Mouse (Mus musculus) embryonic facial prominence, embryonic 13.5 days (tissue): Measurements from ENCODE around the gene Pdcd11. TPM values are rescaled to one million over a fixed set of nuclear protein-coding genes. Genes with fewer than 3 reads are reported as not detected.

Source experiments
- ATAC-seq: fragments of 200-750 bp; cut with Nextera tagmentation; 2 replicates; pipeline ENCODE4 v1.8.0; 2017; ENCODE audit warnings: low read depth; ENCODE audit not compliant: insufficient number of reproducible peaks, insufficient read depth, low FRiP score, low TSS enrichment
- H3K27ac ChIP-seq: fragments of 300-500 bp; sonication (generic); 2 replicates; pipeline ENCODE4 v1.5.1; 2015; ENCODE audit warnings: moderate library complexity, mild to moderate bottlenecking, inconsistent platforms
- H3K27me3 ChIP-seq: fragments of 300-500 bp; sonication (generic); 2 replicates; pipeline ENCODE4 v1.6.1; 2015; ENCODE audit warnings: mild to moderate bottlenecking, inconsistent platforms
- H3K36me3 ChIP-seq: fragments of 300-500 bp; sonication (generic); 2 replicates; pipeline ENCODE4 v1.6.1; 2015; ENCODE audit warnings: mild to moderate bottlenecking, inconsistent platforms
- H3K4me1 ChIP-seq: fragments of 300-500 bp; sonication (generic); 2 replicates; pipeline ENCODE4 v1.6.1; 2015; ENCODE audit warnings: inconsistent platforms
- H3K4me2 ChIP-seq: fragments of 300-500 bp; sonication (generic); 2 replicates; pipeline ENCODE4 v1.6.1; 2015; ENCODE audit warnings: moderate library complexity, mild to moderate bottlenecking, inconsistent platforms
- H3K4me3 ChIP-seq: fragments of 300-500 bp; sonication (generic); 2 replicates; pipeline ENCODE4 v1.5.1; 2015; ENCODE audit warnings: mild to moderate bottlenecking, inconsistent platforms
- H3K9ac ChIP-seq: fragments of 300-500 bp; sonication (generic); 2 replicates; pipeline ENCODE4 v1.6.1; 2015; ENCODE audit warnings: mild to moderate bottlenecking, inconsistent platforms
- H3K9me3 ChIP-seq: fragments of 300-500 bp; sonication (generic); 2 replicates; pipeline ENCODE4 v1.6.1; 2016; ENCODE audit warnings: inconsistent platforms
- WGBS: fragments of 180-500 bp; shearing (Covaris S2); methylation state at CpG from one replicate; pipeline ENCODE4 v1.1.7; 2015; ENCODE audit warnings: mixed read lengths; 5-methylcytosine and 5-hydroxymethylcytosine counted together
- polyA plus RNA-seq: library from polyadenylated mRNA; unstranded; fragments of >200 nt; fragmentation: Nextera tagmentation; extraction: Ambion mirVana; gene quantifications from 2 replicates; pipeline ENCODE4 v1.2.1, GENCODE M21; 2015

The Pdcd11 gene
- 11.5 TPM in 2 replicates for polyA plus RNA-seq

DNA sequence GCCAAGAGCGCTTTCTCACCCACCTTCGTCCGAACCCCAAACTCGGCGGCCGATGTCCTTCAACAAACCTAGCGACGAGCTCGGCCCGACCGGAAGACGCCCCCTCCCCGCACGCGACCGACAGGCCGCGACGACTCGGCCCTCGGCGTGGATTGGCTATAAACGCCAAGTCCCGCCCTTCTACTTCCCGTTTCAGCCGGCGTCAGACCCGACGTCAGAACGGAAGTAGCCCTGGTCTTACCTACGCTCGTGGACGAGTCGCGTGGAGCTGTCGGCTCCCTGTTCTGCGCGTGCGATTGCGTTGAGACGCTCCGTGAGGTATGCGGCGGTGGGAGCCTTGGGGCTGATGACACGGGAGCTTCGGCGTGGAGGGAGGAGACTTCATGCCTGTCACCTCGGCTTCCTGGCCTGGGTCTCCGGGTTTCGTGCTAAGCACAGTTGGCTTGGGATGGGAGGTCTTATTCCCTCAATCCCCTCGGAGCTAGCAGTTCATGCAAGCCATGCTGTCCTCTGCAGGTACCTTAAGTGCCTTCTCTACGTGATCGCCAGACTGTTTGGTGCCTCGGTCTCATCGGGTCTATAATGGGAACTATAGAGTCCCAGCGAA lies at the start of gene Pdcd11, which contains the start of gene Usmg5:
Pdcd11 (plus strand) TSS at position 219 of the 607 bp plus-strand sequence.
Usmg5 (minus strand) TSS at position 98 of the 607 bp plus-strand sequence.
- Histone ChIP-seq H3K27ac (peak within 1 kb of the TSS; percentile 86), H3K9me3 (no peaks in the 10 kb centered on the region), H3K4me1 (peaks cover 20% of the 10 kb centered on the region), H3K27me3 (no peaks in the 10 kb centered on the region), H3K4me2 (peak within 1 kb of the TSS; percentile 89), H3K4me3 (peak within 1 kb of the TSS; percentile 97), H3K36me3 (peaks cover 35% of the 10 kb centered on the region), H3K9ac (peak within 1 kb of the TSS; percentile 99)
- ATAC-seq = peak; percentile 98
- under 1% methylated on average over 56 of the region's 56 CpGs for WGBS

DNA sequence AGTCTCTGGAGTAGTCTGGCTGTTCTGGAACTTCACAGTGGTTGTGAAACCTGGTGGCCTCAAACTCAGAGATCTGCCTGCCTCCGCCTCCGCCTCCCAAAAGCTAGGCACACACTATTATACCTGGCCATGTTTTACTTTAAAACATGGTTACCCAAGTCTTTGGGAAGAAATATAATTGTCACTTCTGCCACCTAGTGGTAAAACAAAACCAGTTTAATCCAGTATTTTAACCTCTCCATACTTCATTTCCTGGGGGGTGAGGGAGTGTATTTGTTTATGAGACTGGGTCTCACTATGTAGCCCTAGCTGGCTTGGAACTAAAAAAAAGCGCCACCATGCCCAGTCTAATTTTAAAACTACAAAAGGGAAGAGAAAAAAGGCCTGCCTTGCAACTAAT lies 47.0 kb upstream of the Pdcd11 start:
- H3K36me3 ChIP-seq = peaks cover 65% of the 10 kb centered on the region
- no peak for ATAC-seq
- no peak overlapping the region for H3K27ac ChIP-seq
- H3K4me2 ChIP-seq = no peak overlapping the region
- no peak overlapping the region for H3K9ac ChIP-seq
- no peak overlapping the region for H3K4me3 ChIP-seq
- 87% methylated on average over 3 of the region's 3 CpGs for WGBS
- H3K4me1 ChIP-seq = no peaks in the 10 kb centered on the region
- H3K27me3 ChIP-seq = no peaks in the 10 kb centered on the region
- no peaks in the 10 kb centered on the region for H3K9me3 ChIP-seq

DNA sequence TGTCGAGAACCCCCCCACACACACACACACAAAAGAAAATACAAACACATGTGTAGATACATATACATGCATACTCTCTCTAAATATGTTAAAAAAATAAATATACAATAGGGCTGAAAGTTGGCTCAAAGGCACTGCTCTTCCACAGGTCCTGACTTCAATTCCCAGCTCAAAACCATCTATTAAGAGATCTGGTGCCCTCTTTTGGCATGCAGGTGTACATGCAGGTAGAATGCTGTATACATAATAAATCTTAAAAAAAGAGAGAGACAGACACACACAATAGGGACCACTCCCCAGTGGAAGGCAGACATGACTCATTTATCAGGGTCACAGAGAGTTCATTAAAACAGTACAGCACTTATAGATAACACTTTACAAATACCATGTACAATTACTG lies 44.2 kb upstream of the Pdcd11 start:
- 85% methylated on average over 1 of the region's 1 CpGs for WGBS
- no peak overlapping the region for H3K4me3 ChIP-seq
- H3K27ac ChIP-seq = no peak overlapping the region
- ATAC-seq = no peak
- peaks cover 43% of the 10 kb centered on the region for H3K36me3 ChIP-seq
- no peaks in the 10 kb centered on the region for H3K9me3 ChIP-seq
- H3K4me1 ChIP-seq = peaks cover 17% of the 10 kb centered on the region
- no peak overlapping the region for H3K4me2 ChIP-seq
- H3K27me3 ChIP-seq = no peaks in the 10 kb centered on the region
- H3K9ac ChIP-seq = no peak overlapping the region

DNA sequence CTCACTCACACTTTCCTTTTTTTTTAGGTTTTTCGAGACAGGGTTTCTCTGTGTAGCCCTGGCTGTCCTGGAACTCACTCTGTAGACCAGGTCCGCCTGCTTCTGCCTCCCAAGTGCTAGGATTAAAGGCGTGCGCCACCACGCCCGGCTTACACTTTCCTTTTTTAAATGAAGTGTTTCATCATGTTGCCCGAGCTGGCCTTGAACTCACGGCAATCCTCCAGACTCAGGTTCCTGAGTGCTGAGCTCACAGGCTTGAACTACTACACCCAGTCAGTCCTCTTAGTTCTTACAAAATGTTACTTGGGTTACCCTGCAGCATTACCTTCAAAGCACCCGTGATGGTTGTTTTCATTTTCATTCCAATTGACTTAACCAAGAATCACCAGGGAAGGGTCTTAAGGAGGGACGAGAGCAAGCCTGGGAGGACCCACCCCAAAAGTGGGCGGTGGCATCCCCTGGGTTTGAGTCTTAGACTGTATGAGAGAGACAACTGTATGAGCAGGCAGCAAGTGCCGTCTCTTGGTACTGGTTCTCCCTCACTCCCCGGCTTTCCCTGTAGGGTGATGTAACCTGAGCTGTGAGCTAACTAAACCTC lies 43.2 kb upstream of the Pdcd11 start:
- no peak for ATAC-seq
- WGBS = 78% methylated on average over 13 of the region's 13 CpGs
- Histone ChIP-seq H3K9me3 (no peaks in the 10 kb centered on the region), H3K4me2 (no peak overlapping the region), H3K27me3 (no peaks in the 10 kb centered on the region), H3K4me3 (no peak overlapping the region), H3K4me1 (peaks cover 17% of the 10 kb centered on the region), H3K27ac (no peak overlapping the region), H3K36me3 (peaks cover 40% of the 10 kb centered on the region), H3K9ac (no peak overlapping the region)

DNA sequence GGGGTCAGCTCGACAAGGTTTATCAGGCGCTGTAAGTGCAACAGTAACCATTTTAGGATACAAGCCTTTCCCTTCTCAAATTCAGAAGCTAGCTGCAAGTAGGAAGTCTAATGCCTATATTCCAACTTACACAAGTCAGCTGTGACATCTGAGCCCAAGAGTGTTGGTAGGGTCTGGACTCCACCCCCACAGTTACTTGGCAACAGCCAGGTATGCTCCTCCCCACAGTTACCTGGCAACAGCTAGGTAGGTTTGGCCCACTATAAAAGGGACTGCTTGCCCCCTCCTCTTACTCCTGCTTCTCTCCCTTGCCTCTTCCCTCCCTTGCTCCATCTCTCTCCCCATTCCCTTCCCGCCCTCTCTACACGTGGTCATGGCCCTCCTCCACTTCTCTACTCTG lies 41.5 kb upstream of the Pdcd11 start:
- Histone ChIP-seq H3K27me3 (no peaks in the 10 kb centered on the region), H3K27ac (no peak overlapping the region), H3K4me3 (peak overlapping the region; percentile 70; the same call in 1 of the 2 replicates), H3K36me3 (peaks cover 32% of the 10 kb centered on the region), H3K9ac (no peak overlapping the region), H3K9me3 (no peaks in the 10 kb centered on the region), H3K4me2 (peak overlapping the region; percentile 81), H3K4me1 (peaks cover 17% of the 10 kb centered on the region)
- WGBS = 60% methylated on average over 4 of the region's 4 CpGs
- no peak for ATAC-seq

DNA sequence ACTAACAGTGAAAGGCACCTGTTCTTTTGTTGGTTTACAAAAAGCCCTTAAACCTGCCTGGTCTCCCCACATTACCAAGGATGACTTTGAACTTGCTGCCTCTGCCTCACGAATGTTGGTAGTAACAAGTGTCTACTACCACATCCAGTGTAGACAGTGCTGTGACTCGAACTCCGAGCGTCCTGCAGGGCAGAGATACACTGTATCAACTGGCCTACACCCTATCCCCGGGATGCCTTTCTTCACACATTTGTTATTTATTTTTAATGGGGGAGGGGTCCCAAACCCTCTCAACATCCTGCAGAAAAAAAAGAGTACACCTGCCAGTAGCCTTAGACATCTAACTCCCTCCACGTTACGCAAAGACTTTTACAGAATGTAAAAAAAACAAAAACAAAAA lies 40.7 kb upstream of the Pdcd11 start:
- no peak for ATAC-seq
- WGBS = 5% methylated on average over 7 of the region's 7 CpGs
- H3K4me1 ChIP-seq = peaks cover 17% of the 10 kb centered on the region
- peak overlapping the region; percentile 70 for H3K4me3 ChIP-seq
- no peaks in the 10 kb centered on the region for H3K27me3 ChIP-seq
- peak overlapping the region; percentile 84 for H3K9ac ChIP-seq
- peaks cover 28% of the 10 kb centered on the region for H3K36me3 ChIP-seq
- peak overlapping the region; percentile 81 for H3K4me2 ChIP-seq
- H3K9me3 ChIP-seq = no peaks in the 10 kb centered on the region
- H3K27ac ChIP-seq = peak overlapping the region; percentile 93

DNA sequence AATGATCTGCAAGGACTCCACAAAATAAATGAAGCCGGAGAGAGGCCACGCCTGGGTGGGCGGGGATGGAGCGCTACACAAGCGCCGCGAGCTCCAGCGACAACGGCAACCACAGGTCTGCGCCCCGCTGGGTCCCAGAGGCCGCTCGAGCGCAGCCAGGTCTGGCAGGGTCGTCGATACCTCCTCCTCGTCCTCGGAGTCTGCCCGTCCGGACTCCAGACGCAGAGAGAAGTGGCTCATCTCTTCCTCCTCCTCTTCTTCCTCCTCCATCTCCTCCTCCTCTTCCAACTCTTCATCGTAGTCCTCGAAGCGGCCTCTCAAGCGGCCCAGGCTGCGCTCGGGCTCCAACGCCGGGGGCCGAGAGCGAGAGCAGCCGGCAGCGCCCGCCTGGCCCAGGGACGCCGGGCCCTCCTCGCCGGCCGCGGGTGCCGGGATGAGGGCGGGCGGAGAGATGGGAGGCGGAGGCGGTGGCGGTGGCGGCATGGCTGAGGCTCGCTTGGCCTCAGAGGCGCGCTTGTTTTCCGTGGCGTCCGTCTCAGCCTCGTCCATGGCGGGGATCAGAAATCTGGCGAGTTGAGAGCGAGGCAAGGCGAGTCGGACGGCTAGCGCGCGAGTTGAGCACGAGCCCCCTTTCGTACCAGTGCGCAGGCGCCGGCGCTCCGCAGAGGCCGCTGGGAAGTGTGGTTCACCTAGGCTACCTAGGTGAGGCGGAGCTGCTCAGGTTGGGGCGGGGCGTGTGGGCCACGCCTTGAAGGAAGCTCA lies 40.1 kb upstream of the Pdcd11 start, which contains the start of gene Pcgf6:
Pcgf6 (minus strand) TSS at position 636 of the 762 bp plus-strand sequence.
- H3K4me2 ChIP-seq = peak within 1 kb of the TSS; percentile 81
- ATAC-seq = peak; percentile 85
- peak within 1 kb of the TSS; percentile 84 for H3K9ac ChIP-seq
- peaks cover 17% of the 10 kb centered on the region for H3K4me1 ChIP-seq
- peaks cover 24% of the 10 kb centered on the region for H3K36me3 ChIP-seq
- peak within 1 kb of the TSS; percentile 93 for H3K27ac ChIP-seq
- H3K9me3 ChIP-seq = no peaks in the 10 kb centered on the region
- under 1% methylated on average over 75 of the region's 75 CpGs for WGBS
- no peaks in the 10 kb centered on the region for H3K27me3 ChIP-seq
- H3K4me3 ChIP-seq = peak within 1 kb of the TSS; percentile 70

DNA sequence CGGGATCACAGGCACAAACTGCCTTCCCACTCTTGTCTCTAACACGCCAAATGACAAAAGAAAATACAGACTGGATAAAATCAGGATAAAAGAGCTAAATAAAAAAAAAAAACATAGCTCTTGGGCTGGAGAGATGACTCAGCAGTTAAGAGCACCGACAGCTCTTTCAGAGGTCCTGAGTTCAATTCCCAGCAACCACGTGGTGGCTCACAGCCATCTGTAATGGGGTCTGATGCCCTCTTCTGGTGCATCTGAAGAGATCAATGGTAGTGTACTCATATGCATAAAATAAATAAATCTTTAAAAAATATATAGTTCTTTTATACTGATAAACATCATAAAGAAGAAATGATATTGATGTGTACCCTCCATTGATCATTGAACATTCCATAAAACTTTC lies 37.6 kb upstream of the Pdcd11 start:
- H3K4me2 ChIP-seq = no peak overlapping the region
- ATAC-seq = no peak
- H3K9me3 ChIP-seq = no peaks in the 10 kb centered on the region
- H3K9ac ChIP-seq = no peak overlapping the region
- H3K4me3 ChIP-seq = no peak overlapping the region
- H3K36me3 ChIP-seq = no peaks in the 10 kb centered on the region
- H3K4me1 ChIP-seq = peaks cover 17% of the 10 kb centered on the region
- no peak overlapping the region for H3K27ac ChIP-seq
- no peaks in the 10 kb centered on the region for H3K27me3 ChIP-seq
- WGBS = 78% methylated on average over 4 of the region's 4 CpGs

DNA sequence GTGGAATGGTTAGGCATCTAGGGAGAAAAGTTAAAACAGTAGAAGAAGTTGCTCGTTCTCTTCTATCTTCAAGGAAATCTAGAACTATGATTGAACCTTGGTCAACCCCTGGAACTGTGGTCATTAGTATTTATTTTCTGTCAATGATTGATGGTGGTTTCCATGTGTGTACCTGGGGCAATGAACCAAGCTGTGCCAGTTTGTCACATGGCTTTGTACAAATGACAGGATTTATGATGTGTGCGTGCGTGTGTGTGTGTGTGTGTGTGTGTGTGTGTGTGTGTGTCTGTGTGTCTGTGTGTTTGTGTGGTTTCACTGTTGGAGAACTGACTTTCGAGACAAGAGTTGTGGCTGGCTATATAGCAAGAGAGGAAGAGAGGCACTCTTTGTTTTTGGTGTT lies 37.1 kb upstream of the Pdcd11 start:
- no peak overlapping the region for H3K4me2 ChIP-seq
- no peaks in the 10 kb centered on the region for H3K9me3 ChIP-seq
- peaks cover 17% of the 10 kb centered on the region for H3K4me1 ChIP-seq
- H3K4me3 ChIP-seq = no peak overlapping the region
- H3K27ac ChIP-seq = no peak overlapping the region
- H3K36me3 ChIP-seq = no peaks in the 10 kb centered on the region
- 83% methylated on average over 4 of the region's 4 CpGs for WGBS
- ATAC-seq = no peak
- no peak overlapping the region for H3K9ac ChIP-seq
- H3K27me3 ChIP-seq = no peaks in the 10 kb centered on the region

DNA sequence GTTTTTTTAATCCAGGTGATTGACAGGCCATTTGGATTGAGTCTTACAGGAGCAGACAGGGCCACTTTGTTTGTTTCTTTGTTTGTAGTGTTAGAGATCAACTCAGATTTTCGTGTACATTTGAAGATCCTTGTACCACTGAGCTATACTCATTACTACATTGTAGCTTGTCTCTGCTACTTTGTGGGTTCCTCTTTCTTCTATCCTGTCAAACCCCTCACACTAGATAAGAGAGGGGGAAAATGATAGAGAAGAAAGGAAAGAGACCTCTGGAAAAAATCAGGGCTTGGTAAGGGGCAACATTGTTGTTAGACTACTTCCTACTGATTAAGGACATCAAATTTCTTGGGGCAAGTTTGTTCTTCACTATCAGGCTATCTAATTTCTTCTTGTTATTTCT lies 32.9 kb upstream of the Pdcd11 start:
- no peaks in the 10 kb centered on the region for H3K36me3 ChIP-seq
- H3K27ac ChIP-seq = no peak overlapping the region
- no peak for ATAC-seq
- no peak overlapping the region for H3K9ac ChIP-seq
- H3K4me1 ChIP-seq = no peaks in the 10 kb centered on the region
- no peaks in the 10 kb centered on the region for H3K9me3 ChIP-seq
- H3K4me2 ChIP-seq = no peak overlapping the region
- WGBS = 71% methylated on average over 1 of the region's 1 CpGs
- H3K27me3 ChIP-seq = no peaks in the 10 kb centered on the region
- H3K4me3 ChIP-seq = no peak overlapping the region

DNA sequence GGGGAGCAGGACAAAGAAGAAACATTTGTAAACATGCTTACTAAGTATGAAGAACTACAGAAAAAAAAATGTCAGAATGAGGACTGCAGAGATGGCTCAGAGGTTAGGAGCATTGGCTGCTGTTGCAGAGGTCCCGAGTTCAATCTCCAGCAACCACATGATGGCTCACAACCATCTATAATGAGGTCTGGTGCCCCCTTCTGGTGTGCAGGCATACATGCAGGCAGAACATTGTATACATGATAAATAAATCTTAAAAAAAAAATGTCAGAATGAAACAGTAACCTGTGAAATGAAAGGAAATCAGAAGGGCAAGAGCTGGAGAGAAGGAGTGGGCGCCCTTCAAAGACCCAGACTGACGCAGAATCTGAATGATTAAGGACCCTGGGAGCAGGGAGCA lies 24.7 kb upstream of the Pdcd11 start:
- peaks cover 11% of the 10 kb centered on the region for H3K4me1 ChIP-seq
- peaks cover under 1% of the 10 kb centered on the region; the same call in 1 of the 2 replicates for H3K36me3 ChIP-seq
- no peak overlapping the region for H3K4me2 ChIP-seq
- ATAC-seq = no peak
- H3K27ac ChIP-seq = no peak overlapping the region
- WGBS = 94% methylated on average over 3 of the region's 3 CpGs
- no peaks in the 10 kb centered on the region for H3K9me3 ChIP-seq
- H3K9ac ChIP-seq = no peak overlapping the region
- H3K4me3 ChIP-seq = no peak overlapping the region
- H3K27me3 ChIP-seq = no peaks in the 10 kb centered on the region
